Mouse (Mus musculus): ENCODE measurements at regions not wholly inside any gene's neighbourhood (a gene's known extent, or its start where the extent isn't known, plus 50 kb on each side); places are given as distances from the start of the nearest gene placed in this dataset.

GRCm38 (mm10) chr4:89401696-89402095 lies 90.9 kb upstream of the Cdkn2b start:
- no peak for DNase-seq (ENCODE audit: low spot score, missing footprints)
- no peak for ATAC-seq (ENCODE audit: low FRiP score)
- H3K9me3 ChIP-seq (ENCODE audit: control insufficient read depth, low read length) = no peaks in the 10 kb centered on the region
- H3K4me2 ChIP-seq = no peak overlapping the region
- 85% methylated on average over 2 of the region's 2 CpGs for WGBS
- H3K9ac ChIP-seq (ENCODE audit: low read length) = no peak overlapping the region
- no peaks in the 10 kb centered on the region for H3K27me3 ChIP-seq (ENCODE audit: control insufficient read depth, insufficient read depth, low read length)
- no peak overlapping the region for H3K27ac ChIP-seq (ENCODE audit: low read depth, low read length)
- H3K4me1 ChIP-seq (ENCODE audit: control insufficient read depth, insufficient read depth, low read length) = no peaks in the 10 kb centered on the region
- no peak overlapping the region for H3K4me3 ChIP-seq (ENCODE audit: low read depth, low read length)
- no peaks in the 10 kb centered on the region for H3K36me3 ChIP-seq (ENCODE audit: control insufficient read depth, insufficient read depth, low read length)

- Histone ChIP-seq H3K27me3 (ENCODE audit: control insufficient read depth, insufficient read depth, low read length) (no peaks in the 10 kb centered on the region), H3K4me3 (ENCODE audit: low read depth, low read length) (no peak overlapping the region), H3K9me3 (ENCODE audit: control insufficient read depth, low read length) (no peaks in the 10 kb centered on the region), H3K4me2 (no peak overlapping the region), H3K27ac (ENCODE audit: low read depth, low read length) (no peak overlapping the region), H3K36me3 (ENCODE audit: control insufficient read depth, insufficient read depth, low read length) (no peaks in the 10 kb centered on the region), H3K4me1 (ENCODE audit: control insufficient read depth, insufficient read depth, low read length) (no peaks in the 10 kb centered on the region), H3K9ac (ENCODE audit: low read length) (no peak overlapping the region)
- DNase-seq (ENCODE audit: low spot score, missing footprints) (no peak), ATAC-seq (ENCODE audit: low FRiP score) (no peak)
- WGBS = 86% methylated on average over 3 of the region's 3 CpGs
These were observed 89.5 kb upstream of the Cdkn2b start for GRCm38 (mm10) chr4:89400342-89400741.

- no peak overlapping the region for H3K27ac ChIP-seq (ENCODE audit: low read depth, low read length)
- H3K4me1 ChIP-seq (ENCODE audit: control insufficient read depth, insufficient read depth, low read length) = no peaks in the 10 kb centered on the region
- no peak overlapping the region for H3K4me2 ChIP-seq
- no peaks in the 10 kb centered on the region for H3K9me3 ChIP-seq (ENCODE audit: control insufficient read depth, low read length)
- no peak overlapping the region for H3K9ac ChIP-seq (ENCODE audit: low read length)
- no peaks in the 10 kb centered on the region for H3K36me3 ChIP-seq (ENCODE audit: control insufficient read depth, insufficient read depth, low read length)
- no peaks in the 10 kb centered on the region for H3K27me3 ChIP-seq (ENCODE audit: control insufficient read depth, insufficient read depth, low read length)
- ATAC-seq (ENCODE audit: low FRiP score) (no peak), DNase-seq (ENCODE audit: low spot score, missing footprints) (no peak)
- WGBS = 72% methylated on average over 2 of the region's 2 CpGs
- no peak overlapping the region for H3K4me3 ChIP-seq (ENCODE audit: low read depth, low read length)
These were observed 88.4 kb upstream of the Cdkn2b start for GRCm38 (mm10) chr4:89399277-89399676.

GRCm38 (mm10) chr4:89396020-89396419 lies 85.2 kb upstream of the Cdkn2b start:
- Histone ChIP-seq H3K27me3 (ENCODE audit: control insufficient read depth, insufficient read depth, low read length) (no peaks in the 10 kb centered on the region), H3K9me3 (ENCODE audit: control insufficient read depth, low read length) (no peaks in the 10 kb centered on the region), H3K27ac (ENCODE audit: low read depth, low read length) (no peak overlapping the region), H3K4me1 (ENCODE audit: control insufficient read depth, insufficient read depth, low read length) (no peaks in the 10 kb centered on the region), H3K4me3 (ENCODE audit: low read depth, low read length) (no peak overlapping the region), H3K36me3 (ENCODE audit: control insufficient read depth, insufficient read depth, low read length) (no peaks in the 10 kb centered on the region), H3K4me2 (no peak overlapping the region), H3K9ac (ENCODE audit: low read length) (no peak overlapping the region)
- DNase-seq (ENCODE audit: low spot score, missing footprints) (no peak), ATAC-seq (ENCODE audit: low FRiP score) (no peak)
- WGBS = 86% methylated on average over 2 of the region's 2 CpGs

GRCm38 (mm10) chr4:89395336-89395735 lies 84.5 kb upstream of the Cdkn2b start:
- Histone ChIP-seq H3K27ac (ENCODE audit: low read depth, low read length) (no peak overlapping the region), H3K4me2 (no peak overlapping the region), H3K4me3 (ENCODE audit: low read depth, low read length) (no peak overlapping the region), H3K9ac (ENCODE audit: low read length) (no peak overlapping the region), H3K36me3 (ENCODE audit: control insufficient read depth, insufficient read depth, low read length) (no peaks in the 10 kb centered on the region), H3K9me3 (ENCODE audit: control insufficient read depth, low read length) (no peaks in the 10 kb centered on the region), H3K4me1 (ENCODE audit: control insufficient read depth, insufficient read depth, low read length) (no peaks in the 10 kb centered on the region), H3K27me3 (ENCODE audit: control insufficient read depth, insufficient read depth, low read length) (no peaks in the 10 kb centered on the region)
- DNase-seq (ENCODE audit: low spot score, missing footprints) (no peak), ATAC-seq (ENCODE audit: low FRiP score) (no peak)

- 94% methylated on average over 2 of the region's 2 CpGs for WGBS
- no peak overlapping the region for H3K27ac ChIP-seq (ENCODE audit: low read depth, low read length)
- H3K4me2 ChIP-seq = no peak overlapping the region
- DNase-seq (ENCODE audit: low spot score, missing footprints) (no peak), ATAC-seq (ENCODE audit: low FRiP score) (no peak)
- no peak overlapping the region for H3K9ac ChIP-seq (ENCODE audit: low read length)
- H3K9me3 ChIP-seq (ENCODE audit: control insufficient read depth, low read length) = no peaks in the 10 kb centered on the region
- no peaks in the 10 kb centered on the region for H3K36me3 ChIP-seq (ENCODE audit: control insufficient read depth, insufficient read depth, low read length)
- H3K4me1 ChIP-seq (ENCODE audit: control insufficient read depth, insufficient read depth, low read length) = no peaks in the 10 kb centered on the region
- H3K4me3 ChIP-seq (ENCODE audit: low read depth, low read length) = no peak overlapping the region
- H3K27me3 ChIP-seq (ENCODE audit: control insufficient read depth, insufficient read depth, low read length) = no peaks in the 10 kb centered on the region
These were observed 82.4 kb upstream of the Cdkn2b start for GRCm38 (mm10) chr4:89393251-89393711.

- Histone ChIP-seq H3K27ac (ENCODE audit: low read depth, low read length) (no peak overlapping the region), H3K9ac (ENCODE audit: low read length) (no peak overlapping the region), H3K4me3 (ENCODE audit: low read depth, low read length) (no peak overlapping the region), H3K36me3 (ENCODE audit: control insufficient read depth, insufficient read depth, low read length) (no peaks in the 10 kb centered on the region), H3K27me3 (ENCODE audit: control insufficient read depth, insufficient read depth, low read length) (no peaks in the 10 kb centered on the region), H3K4me1 (ENCODE audit: control insufficient read depth, insufficient read depth, low read length) (no peaks in the 10 kb centered on the region), H3K9me3 (ENCODE audit: control insufficient read depth, low read length) (no peaks in the 10 kb centered on the region), H3K4me2 (no peak overlapping the region)
- no peak for ATAC-seq (ENCODE audit: low FRiP score)
- DNase-seq (ENCODE audit: low spot score, missing footprints) = no peak
These were observed 82.0 kb upstream of the Cdkn2b start for GRCm38 (mm10) chr4:89392791-89393190.

GRCm38 (mm10) chr4:89391463-89392308 lies 80.8 kb upstream of the Cdkn2b start:
- Histone ChIP-seq H3K36me3 (ENCODE audit: control insufficient read depth, insufficient read depth, low read length) (no peaks in the 10 kb centered on the region), H3K9me3 (ENCODE audit: control insufficient read depth, low read length) (no peaks in the 10 kb centered on the region), H3K4me1 (ENCODE audit: control insufficient read depth, insufficient read depth, low read length) (no peaks in the 10 kb centered on the region), H3K27me3 (ENCODE audit: control insufficient read depth, insufficient read depth, low read length) (no peaks in the 10 kb centered on the region), H3K27ac (ENCODE audit: low read depth, low read length) (no peak overlapping the region), H3K4me2 (no peak overlapping the region), H3K9ac (ENCODE audit: low read length) (no peak overlapping the region), H3K4me3 (ENCODE audit: low read depth, low read length) (no peak overlapping the region)
- ATAC-seq (ENCODE audit: low FRiP score) (no peak), DNase-seq (ENCODE audit: low spot score, missing footprints) (no peak)
- 85% methylated on average over 9 of the region's 9 CpGs for WGBS

GRCm38 (mm10) chr4:89383548-89383947 lies 72.7 kb upstream of the Cdkn2b start:
- H3K4me1 ChIP-seq (ENCODE audit: control insufficient read depth, insufficient read depth, low read length) = no peaks in the 10 kb centered on the region
- H3K27me3 ChIP-seq (ENCODE audit: control insufficient read depth, insufficient read depth, low read length) = no peaks in the 10 kb centered on the region
- H3K27ac ChIP-seq (ENCODE audit: low read depth, low read length) = no peak overlapping the region
- DNase-seq (ENCODE audit: low spot score, missing footprints) (no peak), ATAC-seq (ENCODE audit: low FRiP score) (no peak)
- no peaks in the 10 kb centered on the region for H3K9me3 ChIP-seq (ENCODE audit: control insufficient read depth, low read length)
- no peak overlapping the region for H3K9ac ChIP-seq (ENCODE audit: low read length)
- H3K36me3 ChIP-seq (ENCODE audit: control insufficient read depth, insufficient read depth, low read length) = no peaks in the 10 kb centered on the region
- WGBS = 88% methylated on average over 3 of the region's 3 CpGs
- H3K4me2 ChIP-seq = no peak overlapping the region
- H3K4me3 ChIP-seq (ENCODE audit: low read depth, low read length) = no peak overlapping the region
